Mouse (Mus musculus) right cerebral cortex, postnatal 36 days (tissue): ENCODE results near the gene Tnrc6b.

Source experiments
- DNase-seq, 2 experiments: peaks; one replicate each; pipeline ENCODE4 v3.0.0; 2022; ENCODE audit warnings: low spot score in 2 of 2, mixed read lengths in 1 of 2

Gene Tnrc6b

GRCm38 (mm10) chr15:80787746-80788145 is 76.6 kb downstream of the Tnrc6b start:
- no peak for DNase-seq

- no peak for DNase-seq
Observed at GRCm38 (mm10) chr15:80792556-80792955, 81.4 kb downstream of the Tnrc6b start.

GRCm38 (mm10) chr15:80795076-80795475 is 84.0 kb downstream of the Tnrc6b start:
- DNase-seq = no peak

- peak in 1 of 2 experiments; percentile 25 for DNase-seq
Observed at GRCm38 (mm10) chr15:80797757-80798156, 86.6 kb downstream of the Tnrc6b start.

GRCm38 (mm10) chr15:80798367-80799073 is 87.4 kb downstream of the Tnrc6b start:
- DNase-seq = peak; percentile 87 to 94

GRCm38 (mm10) chr15:80799074-80799633 is 88.0 kb downstream of the Tnrc6b start:
- DNase-seq = no peak

GRCm38 (mm10) chr15:80799634-80800137 is 88.6 kb downstream of the Tnrc6b start:
- DNase-seq = peak; percentile 26 to 45

GRCm38 (mm10) chr15:80800201-80800600 is 89.1 kb downstream of the Tnrc6b start:
- DNase-seq = no peak

GRCm38 (mm10) chr15:80800765-80801164 is 89.7 kb downstream of the Tnrc6b start:
- DNase-seq = no peak

- no peak for DNase-seq
Observed at GRCm38 (mm10) chr15:80801597-80801996, 90.5 kb downstream of the Tnrc6b start.

- DNase-seq = no peak
Observed at GRCm38 (mm10) chr15:80807162-80807561, 96.0 kb downstream of the Tnrc6b start.

- no peak for DNase-seq
Observed at GRCm38 (mm10) chr15:80810226-80810625, 99.1 kb downstream of the Tnrc6b start.

GRCm38 (mm10) chr15:80812840-80813239 is 101.7 kb downstream of the Tnrc6b start:
- no peak for DNase-seq

- DNase-seq = no peak
Observed at GRCm38 (mm10) chr15:80814792-80815191, 103.7 kb downstream of the Tnrc6b start.

GRCm38 (mm10) chr15:80822276-80822675 is 111.2 kb downstream of the Tnrc6b start:
- no peak for DNase-seq

- DNase-seq = no peak
Observed at GRCm38 (mm10) chr15:80831170-80831569, 120.1 kb downstream of the Tnrc6b start.

- no peak for DNase-seq
Observed at GRCm38 (mm10) chr15:80832808-80833207, 121.7 kb downstream of the Tnrc6b start.

- no peak for DNase-seq
Observed at GRCm38 (mm10) chr15:80836246-80836645, 125.1 kb downstream of the Tnrc6b start.

- no peak for DNase-seq
Observed at GRCm38 (mm10) chr15:80838836-80839235, 127.7 kb downstream of the Tnrc6b start.

GRCm38 (mm10) chr15:80839653-80840420 is 128.7 kb downstream of the Tnrc6b start:
- DNase-seq = peak in 1 of 2 experiments; percentile 19

GRCm38 (mm10) chr15:80844262-80844661 is 133.1 kb downstream of the Tnrc6b start:
- DNase-seq = no peak

GRCm38 (mm10) chr15:80844926-80845325 is 133.8 kb downstream of the Tnrc6b start:
- no peak for DNase-seq
